Mouse (Mus musculus) kidney, postnatal 36 days (tissue): ENCODE measurements around the gene Rasgrf2.

Source experiments
- DNase-seq, 2 experiments: peaks; one replicate each; pipeline ENCODE4 v3.0.0; 2021 to 2022; ENCODE audit warnings: mixed read lengths in 2 of 2

The Rasgrf2 gene

DNA sequence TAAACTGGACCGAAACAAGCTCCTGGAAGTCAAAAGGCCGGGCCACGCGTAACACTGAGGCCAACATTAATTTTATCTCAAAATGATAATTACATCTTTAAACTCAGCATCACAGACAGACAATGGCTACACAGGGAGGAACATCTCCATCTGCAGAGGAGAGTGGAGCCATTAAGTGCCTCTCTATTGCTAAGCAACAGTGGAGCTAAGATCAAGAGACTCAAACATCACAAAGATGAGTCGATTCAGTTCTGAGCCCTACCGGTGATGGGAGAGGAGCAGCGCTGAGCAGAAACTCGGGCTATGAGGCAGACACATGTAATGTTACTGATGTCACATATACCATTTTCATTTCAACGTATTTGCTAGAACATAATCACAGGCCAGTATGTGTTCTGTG is 191.3 kb downstream of the Rasgrf2 start:
- DNase-seq, result no peak

DNA sequence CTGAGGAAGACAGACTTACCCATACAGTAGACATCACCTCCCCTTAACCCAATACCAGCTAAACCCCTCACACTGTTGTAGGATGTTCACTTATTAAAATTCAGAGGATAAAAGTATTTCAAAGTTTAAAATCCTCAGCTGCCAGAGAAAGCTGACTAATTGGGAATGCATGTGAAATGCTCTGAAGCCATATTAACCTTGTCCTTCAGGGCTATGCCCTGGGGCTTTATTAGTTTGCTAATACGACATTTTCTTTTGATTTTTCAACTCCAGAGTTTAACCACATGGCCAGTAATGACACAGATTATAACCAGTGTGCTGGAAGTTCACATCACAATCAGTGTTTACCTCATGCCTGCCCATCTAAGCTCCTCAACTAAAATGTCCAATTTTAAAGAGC is 192.6 kb downstream of the Rasgrf2 start:
- DNase-seq, result no peak

DNA sequence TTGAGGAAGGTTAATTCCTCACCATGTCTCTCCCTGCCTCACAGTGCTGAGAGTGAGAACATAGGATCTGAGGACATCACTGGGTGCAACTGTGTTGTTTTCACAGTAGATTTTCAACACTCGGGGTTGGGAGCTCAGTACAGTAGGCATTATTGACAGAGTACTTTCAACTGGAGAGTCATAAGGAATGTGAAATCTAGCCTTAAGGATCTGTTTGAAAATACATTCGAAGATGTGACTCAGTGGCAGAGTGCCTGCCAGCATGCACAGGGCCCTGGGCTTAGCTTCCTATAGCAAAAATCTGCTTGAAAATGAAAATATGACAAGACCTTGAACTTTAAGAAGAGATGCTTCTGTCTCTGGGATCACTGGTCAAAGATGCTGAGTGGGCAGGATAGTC is 194.2 kb downstream of the Rasgrf2 start:
- no peak for DNase-seq

DNA sequence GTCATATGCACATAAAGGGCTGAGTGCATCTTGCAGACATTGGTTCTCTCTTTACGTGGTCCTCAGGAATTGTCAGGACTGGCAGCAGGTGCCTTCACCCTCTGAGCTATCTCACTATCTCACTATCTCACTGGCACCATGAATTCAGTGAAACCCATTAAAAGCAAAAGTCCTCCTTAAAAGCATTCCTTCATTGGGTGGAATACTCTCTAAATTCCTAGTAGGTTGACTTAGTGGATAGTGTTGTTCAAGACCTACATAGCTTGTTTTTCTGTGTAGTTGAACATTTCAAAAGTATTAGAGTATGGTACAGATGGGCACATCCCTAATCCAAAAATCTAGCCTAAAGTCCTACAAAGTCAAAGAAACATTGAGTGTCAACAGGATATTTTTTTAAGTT is 199.3 kb downstream of the Rasgrf2 start:
- no peak for DNase-seq

DNA sequence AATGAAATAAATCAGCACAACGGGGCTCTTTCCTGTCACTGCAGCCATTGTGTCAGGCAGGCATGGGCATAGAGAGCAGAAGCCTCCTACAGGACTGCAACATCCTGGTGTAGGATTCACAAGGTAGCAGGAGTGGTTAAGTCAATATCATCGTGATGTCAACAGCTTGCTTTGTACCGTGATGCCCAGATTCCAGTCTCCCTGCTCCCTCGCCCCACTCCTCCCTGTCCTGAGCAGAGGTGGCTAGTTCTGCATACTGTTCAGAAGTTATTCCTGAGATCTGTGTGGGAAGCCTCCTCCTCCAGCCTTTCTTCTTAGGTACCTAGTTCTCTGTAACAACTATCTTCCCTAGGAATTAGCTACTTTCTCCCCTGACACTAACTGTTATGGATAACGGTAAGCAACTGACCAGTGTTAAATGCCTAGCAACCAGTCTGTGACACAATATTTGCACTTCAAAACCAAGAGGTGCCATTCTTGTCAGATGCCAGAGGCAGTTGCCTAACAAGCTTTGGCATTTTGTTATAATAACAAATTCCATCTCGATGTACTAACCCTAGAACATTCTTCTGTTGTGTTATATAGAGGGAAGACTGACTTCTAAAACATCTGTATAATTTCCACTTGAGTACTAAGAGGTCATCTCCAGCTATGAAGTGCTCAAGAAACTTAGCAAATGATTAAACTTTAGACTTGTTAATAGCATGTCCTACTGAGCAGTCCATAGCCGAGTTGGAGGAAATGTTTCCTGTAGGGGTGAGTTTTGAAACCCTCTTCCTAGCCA is 201.3 kb downstream of the Rasgrf2 start:
- DNase-seq, result peak in 1 of 2 experiments; percentile 4

GRCm38 (mm10) chr13:91928605-91929389 is 202.7 kb downstream of the Rasgrf2 start:
- no peak for DNase-seq

DNA sequence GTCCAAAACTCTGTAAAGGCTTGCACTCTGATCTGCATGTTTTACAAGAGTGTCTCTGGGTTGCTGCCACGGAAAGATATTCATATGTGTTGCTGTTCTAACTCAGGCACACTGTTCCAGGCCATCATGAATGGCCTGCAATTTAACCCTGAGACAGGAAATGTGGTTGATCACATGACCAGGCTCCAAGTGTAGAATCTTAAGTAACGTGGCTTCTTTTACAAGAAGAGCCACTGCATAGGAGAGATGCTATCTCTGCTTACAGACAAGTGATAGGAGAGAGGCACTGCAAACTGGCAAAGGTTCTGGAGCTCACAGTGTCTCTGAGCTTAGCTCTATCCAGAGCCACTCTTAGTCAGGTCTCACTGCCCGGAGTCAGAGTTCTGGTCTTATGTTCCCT is 210.4 kb downstream of the Rasgrf2 start:
- no peak for DNase-seq

DNA sequence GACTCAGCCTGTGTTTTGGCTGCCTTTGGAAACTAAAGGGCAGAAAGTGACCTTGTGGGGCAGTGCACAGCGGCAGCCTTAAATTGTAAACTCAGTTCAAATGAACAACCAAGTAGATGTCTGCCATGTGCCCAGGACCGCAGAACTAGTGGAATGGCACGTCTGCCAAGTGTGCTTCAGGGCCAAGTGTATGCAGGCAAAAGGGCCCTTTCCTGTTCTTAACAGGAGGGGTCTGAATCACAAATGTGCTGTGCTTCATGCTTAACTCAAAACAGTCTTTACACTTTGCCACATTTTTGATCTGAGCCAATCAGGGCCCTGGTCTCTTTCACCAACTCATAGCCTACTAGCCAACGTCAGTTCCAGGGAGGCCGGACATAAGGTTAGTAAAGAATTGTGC is 212.7 kb downstream of the Rasgrf2 start:
- peak; percentile 10 to 21 for DNase-seq

- DNase-seq, result no peak
These were observed 213.6 kb downstream of the Rasgrf2 start for GRCm38 (mm10) chr13:91917835-91918234.

- no peak for DNase-seq
These were observed 215.1 kb downstream of the Rasgrf2 start for GRCm38 (mm10) chr13:91916308-91916707.

- no peak for DNase-seq
These were observed 215.7 kb downstream of the Rasgrf2 start for GRCm38 (mm10) chr13:91915582-91916239.

- DNase-seq, result no peak
These were observed 216.3 kb downstream of the Rasgrf2 start for GRCm38 (mm10) chr13:91915192-91915581.

DNA sequence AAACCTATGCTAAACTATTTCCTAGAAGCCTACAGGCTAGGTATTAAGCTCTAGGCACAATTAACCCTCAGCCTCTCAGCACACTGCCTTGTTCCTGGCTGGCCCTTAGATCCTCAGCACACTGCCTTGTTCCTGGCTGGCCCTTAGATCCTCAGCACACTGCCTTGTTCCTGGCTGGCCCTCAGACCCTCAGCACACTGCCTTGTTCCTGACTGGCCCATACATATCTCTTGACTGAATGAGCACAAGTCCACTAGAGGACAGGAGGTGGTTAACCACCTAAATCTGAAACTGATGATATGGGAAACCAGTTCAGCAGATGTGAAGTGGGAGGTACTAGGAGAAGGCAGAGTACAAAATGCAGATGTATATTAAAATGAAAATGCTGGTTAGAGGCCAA is 219.8 kb downstream of the Rasgrf2 start:
- no peak for DNase-seq

GRCm38 (mm10) chr13:91911211-91911610 is 220.2 kb downstream of the Rasgrf2 start:
- peak in 1 of 2 experiments; percentile 30 for DNase-seq

DNA sequence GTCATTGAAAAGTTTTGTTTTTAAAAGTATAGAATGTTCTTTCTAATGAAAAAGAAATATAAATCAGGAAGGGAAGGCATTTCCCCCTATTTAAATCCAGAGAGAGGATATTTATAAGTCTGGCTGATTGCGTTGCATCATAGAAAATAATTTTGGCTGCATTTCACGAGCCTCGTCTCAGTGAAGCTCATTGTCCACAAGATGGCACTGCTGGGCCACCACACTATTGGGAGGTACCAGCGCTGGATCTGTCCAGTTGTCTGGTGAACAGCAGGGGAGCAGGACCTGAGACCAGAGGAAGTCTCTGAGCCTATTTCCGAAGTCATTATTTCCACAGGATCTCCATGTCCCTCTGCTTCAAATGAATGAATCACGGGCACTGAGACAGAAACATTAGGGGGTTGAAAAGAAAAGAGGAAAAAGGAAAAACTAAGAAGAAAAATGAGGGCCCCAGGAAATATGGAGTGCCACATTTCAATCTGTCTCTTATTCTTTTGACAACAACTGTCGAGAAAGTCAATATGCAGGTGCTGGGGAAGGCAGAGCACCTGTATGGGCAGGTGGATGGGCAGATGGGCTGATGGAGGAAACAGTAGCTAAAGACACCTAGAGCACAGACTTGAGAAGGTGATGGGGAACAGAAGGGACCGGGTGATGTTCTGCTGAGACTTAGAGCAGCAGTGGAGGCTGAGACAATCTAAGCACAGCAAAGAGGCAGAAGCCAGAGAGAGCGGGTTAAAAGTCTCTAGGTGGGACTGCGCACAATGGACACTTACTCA is 223.1 kb downstream of the Rasgrf2 start:
- DNase-seq, result peak; percentile 83 to 90

DNA sequence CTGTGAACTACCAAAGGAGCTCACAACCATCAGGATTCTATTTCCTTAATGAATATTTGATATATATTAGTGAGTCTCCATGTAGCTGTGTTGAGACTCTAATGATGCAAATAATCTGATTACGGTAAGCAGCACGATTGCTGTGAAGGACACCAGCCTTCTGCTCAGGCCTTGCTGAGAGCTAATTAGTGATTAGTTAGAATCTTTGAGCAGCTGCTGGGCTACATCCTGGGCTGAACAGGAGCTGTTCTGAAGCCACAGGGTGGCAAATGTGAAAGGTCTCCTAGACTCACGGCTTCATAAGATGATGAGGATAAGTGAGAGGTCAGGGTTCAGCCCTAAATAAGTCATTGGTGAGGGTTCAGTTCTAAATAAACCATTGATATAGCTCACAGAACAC is 225.1 kb downstream of the Rasgrf2 start:
- DNase-seq, result no peak

GRCm38 (mm10) chr13:91896476-91896875 is 235.0 kb downstream of the Rasgrf2 start:
- no peak for DNase-seq

GRCm38 (mm10) chr13:91893132-91893531 is 238.3 kb downstream of the Rasgrf2 start:
- peak in 1 of 2 experiments; percentile 20 for DNase-seq

DNA sequence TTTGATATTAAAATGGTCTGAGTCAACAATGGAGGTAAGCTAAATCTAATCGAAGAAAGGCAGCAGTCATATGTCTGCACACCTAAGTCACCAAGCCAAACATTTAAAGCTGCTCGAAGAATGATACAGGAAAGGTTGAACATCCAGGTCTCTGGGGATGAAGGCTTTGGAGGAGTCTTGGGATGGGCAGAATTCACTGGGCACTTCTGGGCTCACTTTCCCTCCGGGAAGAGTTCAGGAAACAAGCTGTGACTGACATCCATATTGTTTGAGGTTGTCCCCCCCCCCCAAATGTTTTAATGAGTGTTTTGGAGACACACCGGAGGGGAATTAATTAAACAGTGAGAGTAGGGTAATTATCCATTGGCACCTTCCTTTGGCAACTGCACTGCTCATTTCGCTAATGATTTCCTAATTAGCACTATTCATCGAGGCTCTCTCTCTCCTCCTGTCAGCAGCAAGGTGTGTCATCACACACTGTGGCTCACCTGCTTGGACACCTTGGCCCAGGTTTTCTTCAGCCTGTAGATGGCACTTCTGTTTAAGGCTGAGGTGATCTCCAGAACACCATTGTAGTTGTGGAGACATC is 241.3 kb downstream of the Rasgrf2 start:
- no peak for DNase-seq

GRCm38 (mm10) chr13:91884714-91885386 is 246.6 kb downstream of the Rasgrf2 start:
- DNase-seq, result no peak

GRCm38 (mm10) chr13:91881837-91882480 is 249.5 kb downstream of the Rasgrf2 start:
- DNase-seq, result peak; percentile 29 to 72
